Mouse (Mus musculus): ENCODE data around the gene Gm9918.

The Gm9918 gene

GRCm38 (mm10) chr15:102296368-102297006 lies 26.1 kb downstream of the Gm9918 start:
- H3K4me3 ChIP-seq (replicated peaks; ENCODE audit: low read length) = peak overlapping the region; percentile 95
- TF ChIP-seq NANOG (IDR thresholded peaks at IDR 0.05; ENCODE audit: borderline replicate concordance, low read length) (no peak), POU5F1 (IDR thresholded peaks at IDR 0.05; ENCODE audit: borderline replicate concordance, low read length) (no peak), CTCF (conservative IDR thresholded peaks at IDR 0.05; ENCODE audit: low read length) (no peak)
- peaks cover 38% of the 10 kb centered on the region for H3K36me3 ChIP-seq (ENCODE audit: insufficient read depth, low read length)
- H3K4me1 ChIP-seq (replicated peaks; ENCODE audit: low read depth, low read length) = peaks cover 44% of the 10 kb centered on the region
- no peaks in the 10 kb centered on the region for H3K9me3 ChIP-seq (ENCODE audit: low read length)
- no peaks in the 10 kb centered on the region for H3K27me3 ChIP-seq (ENCODE audit: insufficient read depth, low read length)

GRCm38 (mm10) chr15:102302542-102302941 lies 32.2 kb downstream of the Gm9918 start:
- TF ChIP-seq NANOG (IDR thresholded peaks at IDR 0.05; ENCODE audit: borderline replicate concordance, low read length) (no peak), CTCF (conservative IDR thresholded peaks at IDR 0.05; ENCODE audit: low read length) (no peak)
- no peaks in the 10 kb centered on the region for H3K27me3 ChIP-seq (ENCODE audit: insufficient read depth, low read length)
- H3K9me3 ChIP-seq (ENCODE audit: low read length) = no peaks in the 10 kb centered on the region
- H3K4me3 ChIP-seq (replicated peaks; ENCODE audit: low read length) = no peak overlapping the region
- H3K4me1 ChIP-seq (replicated peaks; ENCODE audit: low read depth, low read length) = peaks cover 36% of the 10 kb centered on the region
- H3K36me3 ChIP-seq (ENCODE audit: insufficient read depth, low read length) = peaks cover 96% of the 10 kb centered on the region

- no peak overlapping the region for H3K4me3 ChIP-seq (replicated peaks; ENCODE audit: low read length)
- peaks cover 12% of the 10 kb centered on the region for H3K4me1 ChIP-seq (replicated peaks; ENCODE audit: low read depth, low read length)
- TF ChIP-seq CTCF (conservative IDR thresholded peaks at IDR 0.05; ENCODE audit: low read length) (no peak), POU5F1 (IDR thresholded peaks at IDR 0.05; ENCODE audit: borderline replicate concordance, low read length) (no peak), NANOG (IDR thresholded peaks at IDR 0.05; ENCODE audit: borderline replicate concordance, low read length) (no peak)
- no peaks in the 10 kb centered on the region for H3K9me3 ChIP-seq (ENCODE audit: low read length)
- peaks cover 99% of the 10 kb centered on the region for H3K36me3 ChIP-seq (ENCODE audit: insufficient read depth, low read length)
- H3K27me3 ChIP-seq (ENCODE audit: insufficient read depth, low read length) = no peaks in the 10 kb centered on the region
Measured at GRCm38 (mm10) chr15:102308717-102309116, 38.4 kb downstream of the Gm9918 start.

- Histone ChIP-seq H3K4me1 (replicated peaks; ENCODE audit: low read depth, low read length) (peaks cover 14% of the 10 kb centered on the region), H3K4me3 (replicated peaks; ENCODE audit: low read length) (no peak overlapping the region), H3K36me3 (ENCODE audit: insufficient read depth, low read length) (peaks cover 98% of the 10 kb centered on the region), H3K9me3 (ENCODE audit: low read length) (no peaks in the 10 kb centered on the region), H3K27me3 (ENCODE audit: insufficient read depth, low read length) (no peaks in the 10 kb centered on the region)
- no peak for TF ChIP-seq POU5F1 (IDR thresholded peaks at IDR 0.05; ENCODE audit: borderline replicate concordance, low read length)
- no peak for TF ChIP-seq NANOG (IDR thresholded peaks at IDR 0.05; ENCODE audit: borderline replicate concordance, low read length)
- TF ChIP-seq CTCF (conservative IDR thresholded peaks at IDR 0.05; ENCODE audit: low read length) = no peak
Measured at GRCm38 (mm10) chr15:102310074-102310845, 39.9 kb downstream of the Gm9918 start.

GRCm38 (mm10) chr15:102311489-102311888 lies 41.1 kb downstream of the Gm9918 start:
- TF ChIP-seq NANOG (IDR thresholded peaks at IDR 0.05; ENCODE audit: borderline replicate concordance, low read length) (no peak), CTCF (conservative IDR thresholded peaks at IDR 0.05; ENCODE audit: low read length) (no peak), POU5F1 (IDR thresholded peaks at IDR 0.05; ENCODE audit: borderline replicate concordance, low read length) (no peak)
- Histone ChIP-seq H3K4me1 (replicated peaks; ENCODE audit: low read depth, low read length) (peaks cover 25% of the 10 kb centered on the region), H3K9me3 (ENCODE audit: low read length) (no peaks in the 10 kb centered on the region), H3K4me3 (replicated peaks; ENCODE audit: low read length) (no peak overlapping the region), H3K36me3 (ENCODE audit: insufficient read depth, low read length) (peaks cover 98% of the 10 kb centered on the region), H3K27me3 (ENCODE audit: insufficient read depth, low read length) (no peaks in the 10 kb centered on the region)

- no peak for TF ChIP-seq CTCF (conservative IDR thresholded peaks at IDR 0.05; ENCODE audit: low read length)
- no peak for TF ChIP-seq NANOG (IDR thresholded peaks at IDR 0.05; ENCODE audit: borderline replicate concordance, low read length)
- no peak for TF ChIP-seq POU5F1 (IDR thresholded peaks at IDR 0.05; ENCODE audit: borderline replicate concordance, low read length)
- no peaks in the 10 kb centered on the region for H3K9me3 ChIP-seq (ENCODE audit: low read length)
Measured at GRCm38 (mm10) chr15:102315292-102315691, 44.9 kb downstream of the Gm9918 start.

GRCm38 (mm10) chr15:102316263-102316662 lies 45.9 kb downstream of the Gm9918 start:
- H3K9me3 ChIP-seq (ENCODE audit: low read length) = no peaks in the 10 kb centered on the region
- TF ChIP-seq NANOG (IDR thresholded peaks at IDR 0.05; ENCODE audit: borderline replicate concordance, low read length) = no peak
- TF ChIP-seq POU5F1 (IDR thresholded peaks at IDR 0.05; ENCODE audit: borderline replicate concordance, low read length) = no peak
- peak; percentile 50 for TF ChIP-seq CTCF (conservative IDR thresholded peaks at IDR 0.05; ENCODE audit: low read length)
- H3K36me3 ChIP-seq (ENCODE audit: insufficient read depth, low read length) = peaks cover 98% of the 10 kb centered on the region
- H3K27me3 ChIP-seq (ENCODE audit: insufficient read depth, low read length) = no peaks in the 10 kb centered on the region
- H3K4me1 ChIP-seq (replicated peaks; ENCODE audit: low read depth, low read length) = peaks cover 15% of the 10 kb centered on the region
- H3K4me3 ChIP-seq (replicated peaks; ENCODE audit: low read length) = no peak overlapping the region

More at GRCm38 (mm10) chr15:102315292-102315691, 44.9 kb downstream of the Gm9918 start:
- peaks cover 98% of the 10 kb centered on the region for H3K36me3 ChIP-seq (ENCODE audit: insufficient read depth, low read length)
- 0 out of 2 replicates have a peak overlapping the region, but pooled peaks have one; percentile 10 for H3K4me3 ChIP-seq (replicated peaks; ENCODE audit: low read length)
- H3K4me1 ChIP-seq (replicated peaks; ENCODE audit: low read depth, low read length) = peaks cover 15% of the 10 kb centered on the region
- no peaks in the 10 kb centered on the region for H3K27me3 ChIP-seq (ENCODE audit: insufficient read depth, low read length)
